Mouse (Mus musculus) brain, embryonic 14.5 days (tissue): ENCODE results near the gene Gm6793.

ENCODE experiments used
- CTCF ChIP-seq: fragments of 200-500 bp; IDR thresholded peaks from 2 replicates; pipeline ENCODE4 v1.5.1; 2012; ENCODE audit warnings: inconsistent platforms, mild to moderate bottlenecking, moderate library complexity, borderline replicate concordance; ENCODE audit not compliant: insufficient read depth, insufficient read length; ENCODE audit errors: extremely low read depth
- POLR2A ChIP-seq: fragments of 200-500 bp; IDR thresholded peaks from 2 replicates; pipeline ENCODE4 v1.6.1; 2012; ENCODE audit warnings: mild to moderate bottlenecking, inconsistent platforms, borderline replicate concordance; ENCODE audit not compliant: poor library complexity, insufficient read depth, insufficient read length, severe bottlenecking; ENCODE audit errors: extremely low read depth

DNA sequence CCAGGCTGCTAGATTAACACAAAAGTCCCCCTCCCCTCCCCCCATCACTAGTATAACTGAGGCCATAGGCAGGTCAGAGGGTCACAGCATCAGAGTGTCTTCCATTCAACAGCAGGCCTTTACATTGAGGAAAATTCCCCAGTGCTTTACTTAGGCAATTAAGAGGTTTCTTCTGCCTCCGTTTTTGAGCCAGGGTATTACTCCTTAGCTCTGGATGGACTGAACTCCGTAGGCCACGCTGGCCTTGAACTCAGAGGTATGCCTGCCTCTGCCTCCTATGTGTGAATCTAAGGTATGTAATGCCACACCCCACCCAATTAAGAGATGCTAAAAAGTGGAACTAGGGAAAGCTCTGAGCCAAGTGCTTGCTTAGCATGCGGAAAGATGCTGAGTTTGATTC is 51.3 kb downstream of the Gm6793 start:
- TF ChIP-seq CTCF = no peak
- no peak for TF ChIP-seq POLR2A
